Mouse (Mus musculus) ES-E14 (cell line): ENCODE data around the gene Gnb1. TPM values are rescaled to one million over a fixed set of nuclear protein-coding genes. Genes with fewer than 3 reads are reported as not detected.

Experiments used
- DNase-seq: peaks from one replicate; pipeline ENCODE4 v3.0.0-alpha.2; 2013; ENCODE audit warnings: low read depth, low spot score
- H3K27ac ChIP-seq: 2 replicates; pipeline ENCODE4 v1.5.1; 2012; ENCODE audit warnings: low read depth, mild to moderate bottlenecking, low read length, moderate library complexity, mixed read lengths; ENCODE audit not compliant: poor library complexity, insufficient read depth, severe bottlenecking
- H3K36me3 ChIP-seq: 2 replicates; pipeline ENCODE4 v1.6.1; 2012; ENCODE audit warnings: mild to moderate bottlenecking, low read length, moderate library complexity, mixed read lengths; ENCODE audit not compliant: control insufficient read depth, poor library complexity, insufficient read depth, severe bottlenecking
- H3K4me1 ChIP-seq, 2 experiments: fragments of 150-350 bp in 1 of 2; sonication (generic) in 1 of 2; 2 replicates each; pipeline ENCODE4 v1.6.1; 2012; ENCODE audit warnings: low read length in 2 of 2, mild to moderate bottlenecking in 1 of 2, mixed read lengths in 1 of 2; ENCODE audit not compliant: control insufficient read depth in 2 of 2, insufficient read depth in 2 of 2, poor library complexity in 1 of 2
- H3K4me3 ChIP-seq, 2 experiments: fragments of 150-350 bp in 1 of 2; sonication (generic) in 1 of 2; 2 replicates each; pipeline ENCODE4 v1.5.1; 2012; ENCODE audit warnings: low read length in 2 of 2, low read depth in 1 of 2, mild to moderate bottlenecking in 1 of 2, mixed read lengths in 1 of 2; ENCODE audit not compliant: insufficient read depth in 1 of 2, poor library complexity in 1 of 2, severe bottlenecking in 1 of 2
- H3K9ac ChIP-seq: 2 replicates; pipeline ENCODE4 v1.6.1; 2012; ENCODE audit warnings: low read depth, mild to moderate bottlenecking, low read length, mixed read lengths; ENCODE audit not compliant: poor library complexity, insufficient read depth, severe bottlenecking
- H3K9me3 ChIP-seq: fragments of 150-350 bp; sonication (generic); 2 replicates; pipeline ENCODE4 v1.6.1; 2012; ENCODE audit warnings: low read depth, mild to moderate bottlenecking, low read length; ENCODE audit not compliant: control insufficient read depth, insufficient read depth
- CHD2 ChIP-seq: IDR thresholded peaks from 2 replicates; pipeline ENCODE4 v1.6.1; 2014; ENCODE audit warnings: mild to moderate bottlenecking, low read depth, low read length, inconsistent platforms
- HCFC1 ChIP-seq: IDR thresholded peaks from 2 replicates; pipeline ENCODE4 v1.6.1; 2012; ENCODE audit warnings: low read length, inconsistent platforms, borderline replicate concordance; ENCODE audit not compliant: insufficient read depth
- MAFK ChIP-seq: IDR thresholded peaks from 2 replicates; pipeline ENCODE4 v1.6.1; 2014; ENCODE audit warnings: mild to moderate bottlenecking, low read depth, low read length, inconsistent platforms; ENCODE audit not compliant: insufficient read depth
- ZC3H11A ChIP-seq: IDR thresholded peaks from 2 replicates; pipeline ENCODE4 v1.6.1; 2012; ENCODE audit warnings: low read depth, mild to moderate bottlenecking, inconsistent platforms, low read length, borderline replicate concordance
- ZNF384 ChIP-seq: IDR thresholded peaks from 2 replicates; pipeline ENCODE4 v1.6.1; 2012; ENCODE audit warnings: low read depth, low read length, inconsistent platforms
- in situ Hi-C, 2 experiments: fragments of 600-800 bp; cut with MboI; formaldehyde crosslinking; loops; one replicate each; pipeline ENCODE4 v1.15.1; 2025; ENCODE audit warnings: low sequenced_read_pairs in 2 of 2, inconsistent platforms in 1 of 2; ENCODE audit not compliant: unreplicated experiment in 2 of 2
- total RNA-seq: library from RNA; depleted of rRNA; stranded (reverse); fragments of 300-350 nt; gene quantifications from 2 replicates; pipeline ENCODE4 v1.2.3, GENCODE M21; 2012

The Gnb1 gene
- total RNA-seq, 1 experiment, result 156 TPM

DNA sequence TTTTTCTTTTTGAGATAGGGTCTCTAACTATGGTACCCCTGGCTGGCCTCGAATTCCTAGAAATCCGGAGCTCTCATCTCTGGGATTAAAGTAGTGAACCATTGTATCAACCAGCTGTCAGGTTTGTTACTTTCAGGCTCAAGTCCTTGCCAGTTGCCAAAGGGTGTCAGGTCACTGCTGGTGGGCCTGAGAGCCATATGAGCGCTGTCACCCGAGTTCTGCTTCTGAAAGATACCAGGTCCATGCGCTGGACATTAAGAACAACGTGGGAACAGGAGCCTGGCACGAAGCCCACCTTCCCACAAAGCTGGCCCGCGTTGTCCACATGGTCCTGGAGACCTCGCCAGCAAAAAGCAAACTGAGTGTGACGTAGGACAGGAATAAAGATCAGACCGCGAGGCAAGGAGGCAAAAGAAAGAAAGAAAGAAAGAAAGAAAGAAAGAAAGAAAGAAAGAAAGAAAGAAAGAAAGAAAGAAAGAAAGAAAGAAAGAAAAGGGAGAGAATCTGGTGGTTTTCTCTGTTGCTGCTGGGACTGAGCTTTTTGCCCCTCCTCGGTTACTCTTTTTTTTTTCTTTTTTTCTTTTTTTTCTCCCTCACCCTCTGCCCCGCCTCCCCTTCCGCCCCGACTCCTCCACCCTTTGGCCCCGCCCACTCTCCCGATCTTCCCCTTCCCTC lies 71.7 kb downstream of the Gnb1 start:
- DNase-seq, result no peak
- H3K4me1 ChIP-seq, result peaks cover 6 to 15% of the 10 kb centered on the region in 2 experiments; a peak in 3 of 4 replicates

GRCm38 (mm10) chr4:155563400-155564231 lies 72.5 kb downstream of the Gnb1 start:
- TF ChIP-seq HCFC1 (0 out of 2 replicates have a peak, but pooled peaks have one; percentile 58), ZNF384 (no peak)
- Histone ChIP-seq H3K9ac (peak overlapping the region; percentile 98), H3K4me3 (peak overlapping the region; percentile 79 to 97), H3K36me3 (peaks cover 21% of the 10 kb centered on the region), H3K9me3 (no peaks in the 10 kb centered on the region), H3K4me1 (peaks cover 6 to 13% of the 10 kb centered on the region in 2 experiments; a peak in 3 of 4 replicates), H3K27ac (peak overlapping the region; percentile 92)
- in situ Hi-C loops, result no loop called here
- DNase-seq, result peak; percentile 99

More for the DNA sequence above, 71.7 kb downstream of the Gnb1 start:
- Histone ChIP-seq H3K36me3 (peaks cover 24% of the 10 kb centered on the region), H3K27ac (no peak overlapping the region), H3K9ac (peak overlapping the region; percentile 9; the same call in 1 of the 2 replicates), H3K4me3 (peak overlapping the region in 1 of 2 experiments; percentile 32; a peak in 2 of 4 replicates), H3K9me3 (no peaks in the 10 kb centered on the region)
- TF ChIP-seq ZNF384 (peak; percentile 81), CHD2 (no peak), MAFK (no peak)
- in situ Hi-C loops, result no loop called here

DNA sequence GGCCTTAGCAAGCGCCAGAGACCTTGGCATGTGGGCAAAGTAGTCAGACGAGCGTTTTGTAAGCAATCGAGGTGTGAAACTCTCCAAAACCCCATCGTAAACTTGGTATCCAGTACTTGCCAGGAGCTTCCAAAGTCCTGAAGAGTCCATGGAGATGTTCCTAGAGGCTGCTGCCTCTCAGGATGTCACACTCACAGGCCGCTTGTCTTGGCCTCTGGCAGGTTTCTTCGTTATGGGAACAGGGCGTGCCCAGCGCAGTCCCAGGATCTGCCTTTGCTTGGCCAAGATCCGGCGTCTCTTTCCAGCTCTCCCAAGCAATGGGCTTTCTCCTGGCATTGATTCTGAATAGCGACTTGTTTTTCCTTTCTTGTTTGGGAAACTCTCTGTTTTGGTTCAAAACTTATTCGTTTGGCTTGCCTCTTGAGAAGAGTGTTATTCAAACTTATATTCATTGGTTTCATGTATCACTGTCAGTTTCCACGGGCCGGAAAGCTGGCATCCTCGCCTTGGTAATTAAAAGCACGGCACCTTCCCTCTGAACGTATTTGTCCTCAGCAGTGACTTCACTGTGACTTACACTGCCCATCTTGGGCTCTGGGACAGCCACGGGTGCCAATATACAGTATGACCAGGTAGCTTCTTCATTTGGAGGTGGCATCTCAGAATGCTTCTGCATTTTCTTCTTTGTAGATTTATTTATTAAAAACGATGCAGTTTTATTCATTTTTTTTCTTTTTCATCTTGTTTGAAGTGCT lies 73.3 kb downstream of the Gnb1 start:
- Histone ChIP-seq H3K4me3 (peak overlapping the region; percentile 79 to 97), H3K9ac (peak overlapping the region; percentile 98), H3K36me3 (peaks cover 13% of the 10 kb centered on the region), H3K4me1 (peaks cover 6 to 12% of the 10 kb centered on the region in 2 experiments; a peak in 3 of 4 replicates), H3K27ac (peak overlapping the region; percentile 92), H3K9me3 (no peaks in the 10 kb centered on the region)
- no peak for TF ChIP-seq MAFK
- no peak for TF ChIP-seq ZNF384
- TF ChIP-seq HCFC1, result no peak
- no peak for TF ChIP-seq ZC3H11A
- TF ChIP-seq CHD2, result no peak
- DNase-seq, result no peak
- in situ Hi-C loops, result no loop called here

DNA sequence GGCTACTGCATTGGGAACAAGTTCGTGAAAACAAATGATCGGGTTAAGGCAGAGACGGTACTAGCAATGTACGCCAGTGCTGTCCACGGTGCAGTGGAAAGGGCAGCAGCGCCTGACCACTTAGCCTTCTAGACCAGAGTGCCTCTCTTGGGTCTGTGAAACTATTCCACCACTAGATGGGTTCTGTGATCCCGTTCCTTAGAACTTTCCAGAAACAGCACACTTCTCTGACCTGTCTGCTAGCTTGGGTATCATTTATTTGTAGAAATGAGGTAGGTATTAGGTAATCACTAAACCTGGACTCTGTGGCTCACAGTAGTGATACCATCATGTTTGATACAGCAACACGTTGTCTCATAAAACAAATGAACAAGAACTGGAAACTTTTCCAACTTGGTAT lies 75.4 kb downstream of the Gnb1 start:
- Histone ChIP-seq H3K27ac (no peak overlapping the region), H3K4me1 (peaks cover 7 to 18% of the 10 kb centered on the region in 2 experiments; a peak in 3 of 4 replicates), H3K9ac (no peak overlapping the region), H3K36me3 (no peaks in the 10 kb centered on the region), H3K4me3 (no peak overlapping the region), H3K9me3 (no peaks in the 10 kb centered on the region)
- no peak for DNase-seq
- in situ Hi-C loops, result no loop called here
- TF ChIP-seq ZC3H11A, result no peak
- TF ChIP-seq MAFK, result no peak
- TF ChIP-seq HCFC1, result no peak
- no peak for TF ChIP-seq CHD2
- no peak for TF ChIP-seq ZNF384
